Mouse (Mus musculus) MEL (cell line): ENCODE data around the gene Cyfip1.

Experiments
- RCOR1 ChIP-seq: IDR thresholded peaks from 2 replicates; pipeline ENCODE4 v1.6.1; 2012; ENCODE audit warnings: low read depth, mild to moderate bottlenecking, inconsistent platforms, low read length, improper control_type of control experiment
- ZC3H11A ChIP-seq: IDR thresholded peaks from 2 replicates; pipeline ENCODE4 v1.6.1; 2012; ENCODE audit warnings: low read depth, mild to moderate bottlenecking, inconsistent platforms, low read length, improper control_type of control experiment

DNA sequence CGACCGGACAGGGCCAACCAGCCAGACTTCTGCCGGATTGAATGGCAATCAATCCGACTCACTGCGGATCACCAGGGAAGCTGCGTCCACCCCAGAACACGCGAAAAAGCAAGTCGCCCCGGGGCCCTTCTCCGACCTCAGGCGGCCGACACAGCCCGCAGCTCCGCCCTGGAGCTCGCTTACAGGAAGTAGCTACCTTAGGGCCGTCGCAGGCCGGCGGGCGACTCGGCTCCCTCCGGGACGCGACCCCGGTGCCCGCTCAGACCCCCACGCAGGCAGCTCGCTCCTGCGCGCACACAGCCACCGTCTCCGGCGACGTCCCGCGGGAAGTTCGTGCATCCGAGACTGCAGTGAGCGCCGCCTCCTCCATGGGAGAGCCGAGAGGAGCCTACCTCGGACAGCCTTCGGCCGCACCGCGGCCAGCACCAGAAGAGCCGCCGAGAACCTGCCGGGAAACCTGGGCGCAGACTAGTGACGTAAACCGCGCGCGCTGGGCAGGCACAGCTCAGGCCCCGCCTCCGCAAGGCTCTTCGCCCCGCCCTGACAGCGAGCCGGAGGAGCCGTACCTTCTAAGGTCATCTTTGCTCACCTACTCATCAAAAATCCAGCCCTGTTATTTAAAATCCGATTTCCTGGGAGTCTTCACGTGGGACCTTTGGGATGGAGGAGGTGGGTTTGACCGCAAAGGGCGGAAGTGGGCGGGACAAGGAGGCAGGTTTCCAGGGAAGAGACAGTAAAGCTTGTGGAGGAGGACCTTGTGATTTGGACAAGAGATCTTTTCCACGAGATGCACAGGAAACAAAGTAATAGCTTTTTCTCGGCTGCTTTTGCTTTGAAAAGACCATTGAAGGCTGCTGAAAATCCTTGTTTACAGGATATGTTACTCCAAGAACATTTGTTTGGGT, 120.7 kb downstream of the Cyfip1 start, which contains the start of gene Nipa2:
- TF ChIP-seq ZC3H11A, result no peak
- TF ChIP-seq RCOR1, result no peak
